Mouse (Mus musculus) CH12.LX (cell line): ENCODE data around the gene Sesn1. TPM values are rescaled to one million over a fixed set of nuclear protein-coding genes. Genes with fewer than 3 reads are reported as not detected.

Experiments used
- DNase-seq: peaks from one replicate; pipeline ENCODE4 v3.0.0-alpha.2; 2013; ENCODE audit errors: extremely low read depth
- H3K27ac ChIP-seq: 2 replicates; pipeline ENCODE4 v1.5.1; 2012; ENCODE audit warnings: low read depth, mild to moderate bottlenecking, control low read depth, moderate library complexity; ENCODE audit not compliant: insufficient read depth
- H3K27me3 ChIP-seq: replicated peaks from 2 replicates; pipeline ENCODE3; 2012; ENCODE audit warnings: inconsistent platforms
- H3K36me3 ChIP-seq, 2 experiments: replicated peaks in 1 of 2; 2 replicates each; pipeline versions ENCODE3 to v1.6.1; 2012; ENCODE audit warnings: inconsistent platforms in 1 of 2, low read length in 1 of 2, mild to moderate bottlenecking in 1 of 2, mixed read lengths in 1 of 2, moderate library complexity in 1 of 2; ENCODE audit not compliant: control insufficient read depth in 1 of 2, insufficient read depth in 1 of 2
- H3K4me1 ChIP-seq, 2 experiments: 2 replicates each; pipeline ENCODE4 v1.6.1; 2012; ENCODE audit warnings: inconsistent platforms in 1 of 2, moderate library complexity in 1 of 2; ENCODE audit not compliant: insufficient read depth in 2 of 2, control insufficient read depth in 1 of 2
- H3K4me2 ChIP-seq: 2 replicates; pipeline ENCODE4 v1.6.1; 2012; ENCODE audit warnings: low read depth, mild to moderate bottlenecking, control low read depth; ENCODE audit not compliant: poor library complexity, insufficient read depth, severe bottlenecking
- H3K4me3 ChIP-seq, 3 experiments: fragments of 150-350 bp in 1 of 3; sonication (generic) in 1 of 3; replicated peaks in 1 of 3; 2 replicates each; pipeline versions ENCODE3 to v1.5.1; 2011 to 2012; ENCODE audit warnings: low read depth in 2 of 3, low read length in 2 of 3, mild to moderate bottlenecking in 2 of 3, moderate library complexity in 2 of 3, control low read depth in 1 of 3, improper control_type of control experiment in 1 of 3, inconsistent platforms in 1 of 3, mixed read lengths in 1 of 3; ENCODE audit not compliant: poor library complexity in 1 of 3
- H3K79me2 ChIP-seq: replicated peaks from 2 replicates; pipeline ENCODE4 v1.6.1; 2012; ENCODE audit warnings: mild to moderate bottlenecking, moderate library complexity; ENCODE audit not compliant: control insufficient read depth, poor library complexity, insufficient read depth, severe bottlenecking; ENCODE audit errors: extremely low read depth
- H3K9ac ChIP-seq: 2 replicates; pipeline ENCODE4 v1.6.1; 2012; ENCODE audit warnings: low read depth, mild to moderate bottlenecking, control low read depth, moderate library complexity; ENCODE audit not compliant: insufficient read depth
- H3K9me3 ChIP-seq: replicated peaks from 2 replicates; pipeline ENCODE3; 2012; ENCODE audit warnings: low read length, inconsistent platforms, mixed read lengths
- BHLHE40 ChIP-seq: IDR thresholded peaks from 2 replicates; pipeline ENCODE4 v1.6.1; 2011; ENCODE audit warnings: mild to moderate bottlenecking, low read depth, low read length, improper control_type of control experiment
- CHD1 ChIP-seq: IDR thresholded peaks from 2 replicates; pipeline ENCODE4 v1.6.1; 2012; ENCODE audit warnings: low read depth, low read length, improper control_type of control experiment, inconsistent platforms
- CTCF ChIP-seq, 2 experiments: IDR thresholded peaks in 1 of 2; conservative IDR thresholded peaks in 1 of 2; 2 replicates each; pipeline ENCODE4 v1.5.1; 2011 to 2012; ENCODE audit warnings: low read depth in 2 of 2, low read length in 2 of 2, improper control_type of control experiment in 1 of 2, inconsistent platforms in 1 of 2, mild to moderate bottlenecking in 1 of 2, moderate library complexity in 1 of 2
- E2F4 ChIP-seq: IDR thresholded peaks from 2 replicates; pipeline ENCODE4 v1.6.1; 2011; ENCODE audit warnings: low read depth, low read length, improper control_type of control experiment; ENCODE audit not compliant: insufficient replicate concordance
- EP300 ChIP-seq: IDR thresholded peaks from 2 replicates; pipeline ENCODE4 v1.6.1; 2011; ENCODE audit warnings: low read length, improper control_type of control experiment
- ETS1 ChIP-seq: conservative IDR thresholded peaks from 2 replicates; pipeline ENCODE4 v1.6.1; 2012; ENCODE audit warnings: low read depth, mild to moderate bottlenecking, inconsistent platforms, low read length, improper control_type of control experiment, moderate library complexity
- GABPA ChIP-seq: IDR thresholded peaks from 2 replicates; pipeline ENCODE4 v1.6.1; 2012; ENCODE audit warnings: low read depth, low read length, improper control_type of control experiment, inconsistent platforms; ENCODE audit not compliant: insufficient replicate concordance
- HCFC1 ChIP-seq: IDR thresholded peaks from 2 replicates; pipeline ENCODE4 v1.6.1; 2012; ENCODE audit warnings: low read depth, mild to moderate bottlenecking, inconsistent platforms, low read length, improper control_type of control experiment
- IRF4 ChIP-seq: IDR thresholded peaks from 2 replicates; pipeline ENCODE4 v1.6.1; 2014; ENCODE audit warnings: low read depth, mild to moderate bottlenecking, inconsistent platforms, low read length, improper control_type of control experiment
- JUN ChIP-seq: IDR thresholded peaks from 2 replicates; pipeline ENCODE4 v1.6.1; 2011; ENCODE audit warnings: low read depth, mild to moderate bottlenecking, low read length, improper control_type of control experiment, moderate library complexity; ENCODE audit not compliant: insufficient read depth
- JUND ChIP-seq: conservative IDR thresholded peaks from 2 replicates; pipeline ENCODE4 v1.6.1; 2011; ENCODE audit warnings: low read depth, low read length, improper control_type of control experiment
- MAX ChIP-seq: IDR thresholded peaks from 2 replicates; pipeline ENCODE4 v1.6.1; 2011; ENCODE audit warnings: low read length, improper control_type of control experiment
- MXI1 ChIP-seq: IDR thresholded peaks from 2 replicates; pipeline ENCODE4 v1.6.1; 2011; ENCODE audit warnings: mild to moderate bottlenecking, low read depth, low read length, improper control_type of control experiment
- MYC ChIP-seq: IDR thresholded peaks from 2 replicates; pipeline ENCODE4 v1.6.1; 2011; ENCODE audit warnings: low read depth, mild to moderate bottlenecking, improper control_type of control experiment, low read length
- NELFE ChIP-seq: IDR thresholded peaks from 2 replicates; pipeline ENCODE4 v1.6.1; 2011; ENCODE audit warnings: low read depth, low read length, improper control_type of control experiment
- NRF1 ChIP-seq: IDR thresholded peaks from 2 replicates; pipeline ENCODE4 v1.6.1; 2014; ENCODE audit warnings: low read depth, mild to moderate bottlenecking, inconsistent platforms, low read length, improper control_type of control experiment, moderate library complexity
- PAX5 ChIP-seq: IDR thresholded peaks from 2 replicates; pipeline ENCODE4 v1.6.1; 2012; ENCODE audit warnings: low read length, inconsistent platforms, mixed read lengths
- POLR2AphosphoS2 ChIP-seq: IDR thresholded peaks from 2 replicates; pipeline ENCODE4 v1.6.1; 2011; ENCODE audit warnings: low read depth, low read length, improper control_type of control experiment
- RAD21 ChIP-seq: IDR thresholded peaks from 2 replicates; pipeline ENCODE4 v1.6.1; 2011; ENCODE audit warnings: low read depth, mild to moderate bottlenecking, low read length, improper control_type of control experiment, moderate library complexity
- SIN3A ChIP-seq: IDR thresholded peaks from 2 replicates; pipeline ENCODE4 v1.6.1; 2012; ENCODE audit warnings: low read length, improper control_type of control experiment, inconsistent platforms
- SMC3 ChIP-seq: IDR thresholded peaks from 2 replicates; pipeline ENCODE4 v1.6.1; 2011; ENCODE audit warnings: low read depth, low read length, improper control_type of control experiment
- TBP ChIP-seq: conservative IDR thresholded peaks from 2 replicates; pipeline ENCODE4 v1.6.1; 2011; ENCODE audit warnings: low read depth, low read length, improper control_type of control experiment
- TCF12 ChIP-seq: IDR thresholded peaks from 2 replicates; pipeline ENCODE4 v1.6.1; 2014; ENCODE audit warnings: low read depth, mild to moderate bottlenecking, inconsistent platforms, low read length, improper control_type of control experiment
- UBTF ChIP-seq: IDR thresholded peaks from 2 replicates; pipeline ENCODE4 v1.6.1; 2012; ENCODE audit warnings: low read depth, mild to moderate bottlenecking, inconsistent platforms, low read length, improper control_type of control experiment, moderate library complexity
- USF1 ChIP-seq: IDR thresholded peaks from 2 replicates; pipeline ENCODE4 v1.6.1; 2014; ENCODE audit warnings: low read depth, mild to moderate bottlenecking, inconsistent platforms, low read length, improper control_type of control experiment
- USF2 ChIP-seq: conservative IDR thresholded peaks from 2 replicates; pipeline ENCODE4 v1.6.1; 2011; ENCODE audit warnings: low read depth, low read length, improper control_type of control experiment
- ZNF384 ChIP-seq: IDR thresholded peaks from 2 replicates; pipeline ENCODE4 v1.6.1; 2012; ENCODE audit warnings: low read depth, low read length, improper control_type of control experiment, inconsistent platforms
- dilution Hi-C: fragments of 300-500 bp; cut with MboI; formaldehyde crosslinking; loops from 2 replicates; pipeline ENCODE4 v1.14.3; 2020; ENCODE audit warnings: low sequenced_read_pairs; ENCODE audit not compliant: extremely low pct_unique_long_range_greater_than_20kb, extremely low pct_ligation_motif_present
- in situ Hi-C: fragments of 300-500 bp; cut with MboI; formaldehyde crosslinking; loops from 3 replicates; pipeline ENCODE4 v1.14.3; 2019; ENCODE audit warnings: low sequenced_read_pairs, low pct_ligation_motif_present, low pct_unique_long_range_greater_than_20kb, mixed read lengths
- polyA plus RNA-seq: library from polyadenylated mRNA; unstranded; fragments of >175 nt; gene quantifications from 2 replicates; pipeline ENCODE4 v1.2.1, GENCODE M21; 2012; ENCODE audit warnings: low read depth; ENCODE audit not compliant: insufficient read length
- total RNA-seq, 2 experiments: library from RNA; depleted of rRNA; stranded (reverse); fragments of 300-350 nt in 1 of 2; fragments of >200 nt in 1 of 2; gene quantifications; 2 replicates each; pipeline ENCODE4 v1.2.3; 2012 to 2014

Gene Sesn1
- total and polyA plus RNA-seq, 3 experiments, result 10.4 to 27.8 (median 22.0) TPM

DNA sequence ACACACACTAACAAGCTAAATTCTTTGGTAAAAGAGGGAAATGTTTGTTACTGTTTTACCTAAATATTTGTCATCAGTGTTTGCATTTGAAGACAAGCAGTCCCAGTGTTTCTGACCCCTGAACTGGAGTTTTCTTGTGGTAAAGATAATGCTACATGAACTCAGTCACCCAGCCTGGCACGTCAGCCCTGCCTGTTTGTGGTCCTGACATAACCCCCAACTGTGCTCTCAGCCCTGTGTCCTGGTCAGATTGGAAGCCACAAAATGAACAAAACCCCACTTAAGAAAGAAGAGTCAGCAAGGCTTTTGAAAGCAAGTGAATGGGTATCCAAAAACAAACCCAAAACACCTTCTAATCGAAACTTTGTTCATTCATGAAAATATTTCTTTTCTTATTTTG, 53.3 kb downstream of the Sesn1 start:
- peaks cover 0 to 6% of the 10 kb centered on the region in 2 experiments; a peak in 1 of 4 replicates for H3K4me1 ChIP-seq
- dilution Hi-C loops (no loop called here), in situ Hi-C loops (no loop called here)
- no peaks in the 10 kb centered on the region for H3K27me3 ChIP-seq
- H3K9me3 ChIP-seq, result no peaks in the 10 kb centered on the region
- no peaks in the 10 kb centered on the region for H3K79me2 ChIP-seq
- peaks cover 0 to 3% of the 10 kb centered on the region in 2 experiments for H3K36me3 ChIP-seq
- DNase-seq, result no peak
- no peak overlapping the region for H3K27ac ChIP-seq
- H3K4me3 ChIP-seq, result no peak overlapping the region
- H3K4me2 ChIP-seq, result no peak overlapping the region
- H3K9ac ChIP-seq, result no peak overlapping the region
- TF ChIP-seq TCF12 (no peak), USF1 (no peak), CTCF (conservative IDR thresholded peaks at IDR 0.05 in 1 of 2, IDR thresholded peaks at IDR 0.05 in 1 of 2; ENCODE audit: low read depth in 2 of 2, low read length in 2 of 2) (no peak), UBTF (no peak), ZNF384 (no peak), IRF4 (no peak), JUND (no peak), MAX (no peak), POLR2AphosphoS2 (no peak), NELFE (no peak), GABPA (no peak), PAX5 (no peak), JUN (no peak), SMC3 (no peak), CHD1 (no peak), ETS1 (no peak), USF2 (no peak), NRF1 (no peak)

DNA sequence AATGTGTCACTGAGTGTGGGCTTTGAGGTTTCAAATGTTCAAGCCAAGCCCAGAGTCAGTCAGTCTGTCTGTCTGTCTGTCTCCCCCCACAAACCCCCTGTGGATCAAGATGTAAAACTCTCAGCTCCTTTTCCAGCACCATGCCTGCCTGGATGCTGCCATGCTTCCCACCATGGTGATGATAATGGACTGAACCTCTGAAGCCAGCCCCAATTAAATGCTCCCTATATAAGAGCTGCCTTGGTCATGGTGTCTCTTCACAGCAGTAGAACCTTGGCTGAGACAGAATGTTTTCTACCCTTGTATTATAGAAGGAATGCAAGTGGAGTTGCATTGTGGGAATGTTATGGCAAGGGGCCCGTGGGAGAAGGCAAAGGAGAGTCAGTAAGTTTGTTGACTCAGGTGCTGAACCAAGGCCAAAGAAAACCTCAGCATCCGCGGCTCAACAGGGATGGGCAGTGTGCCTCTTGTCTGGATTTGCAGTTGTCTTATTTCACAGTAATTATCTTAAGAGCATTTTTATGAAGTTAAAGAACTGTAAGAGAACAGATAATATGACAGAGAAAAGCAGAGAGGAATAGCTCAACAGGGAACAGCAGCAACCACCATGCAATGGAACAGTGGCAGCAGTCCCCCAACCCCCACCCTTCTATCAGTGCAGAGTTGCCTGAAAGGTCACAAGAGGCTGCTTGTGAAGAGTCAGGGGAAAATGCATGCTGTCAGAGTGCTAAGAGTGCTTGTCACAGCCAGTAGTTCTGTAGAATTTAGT, 56.5 kb downstream of the Sesn1 start:
- Histone ChIP-seq H3K4me1 (peaks cover 0 to 27% of the 10 kb centered on the region in 2 experiments; a peak in 2 of 4 replicates), H3K36me3 (no peaks in the 10 kb centered on the region), H3K27me3 (no peaks in the 10 kb centered on the region), H3K4me2 (no peak overlapping the region), H3K9ac (no peak overlapping the region), H3K27ac (no peak overlapping the region), H3K9me3 (no peaks in the 10 kb centered on the region)
- dilution Hi-C loops, result no loop called here
- in situ Hi-C loops, result no loop called here
- no peak for DNase-seq
- TF ChIP-seq NRF1, result no peak
- no peak for TF ChIP-seq CHD1
- no peak for TF ChIP-seq PAX5
- TF ChIP-seq CTCF (conservative IDR thresholded peaks at IDR 0.05 in 1 of 2, IDR thresholded peaks at IDR 0.05 in 1 of 2; ENCODE audit: low read depth in 2 of 2, low read length in 2 of 2), result no peak
- TF ChIP-seq E2F4, result no peak
- no peak for TF ChIP-seq UBTF
- no peak for TF ChIP-seq MXI1
- no peak for TF ChIP-seq RAD21
- TF ChIP-seq SIN3A, result no peak
- no peak for TF ChIP-seq HCFC1
- TF ChIP-seq EP300, result no peak
- no peak for TF ChIP-seq IRF4
- TF ChIP-seq USF1, result no peak
- TF ChIP-seq TCF12, result no peak
- no peak for TF ChIP-seq MYC
- no peak for TF ChIP-seq TBP
- TF ChIP-seq BHLHE40, result no peak
- no peak for TF ChIP-seq SMC3
- TF ChIP-seq USF2, result no peak
- TF ChIP-seq, all 38 proteins: peak for 0
- no peak overlapping the region for H3K4me3 ChIP-seq
- H3K79me2 ChIP-seq, result no peaks in the 10 kb centered on the region
